Mouse (Mus musculus) embryonic facial prominence, embryonic 10.5 days (tissue): ENCODE measurements at regions not wholly inside any gene's neighbourhood (a gene's known extent, or its start where the extent isn't known, plus 50 kb on each side); places are given as distances from the start of the nearest gene placed in this dataset.

Experiments
- DNase-seq: peaks from one replicate; pipeline ENCODE4 v3.0.0-alpha.2; 2017; ENCODE audit warnings: low spot score
- H3K27ac ChIP-seq: fragments of 300-500 bp; sonication (generic); replicated peaks from 2 replicates; pipeline ENCODE4 v1.5.1; 2016; ENCODE audit warnings: mild to moderate bottlenecking
- H3K27me3 ChIP-seq: fragments of 300-500 bp; sonication (generic); replicated peaks from 2 replicates; pipeline ENCODE4 v1.6.1; 2016; ENCODE audit warnings: low read depth, mild to moderate bottlenecking; ENCODE audit not compliant: poor library complexity, severe bottlenecking
- H3K36me3 ChIP-seq: fragments of 300-500 bp; sonication (generic); replicated peaks from 2 replicates; pipeline ENCODE4 v1.6.1; 2016; ENCODE audit warnings: mild to moderate bottlenecking, moderate library complexity
- H3K4me1 ChIP-seq: fragments of 300-500 bp; sonication (generic); 2 replicates; pipeline ENCODE4 v1.6.1; 2016
- H3K4me3 ChIP-seq: fragments of 300-500 bp; sonication (generic); 2 replicates; pipeline ENCODE4 v1.5.1; 2016; ENCODE audit warnings: mild to moderate bottlenecking, moderate library complexity
- H3K9me3 ChIP-seq: fragments of 300-500 bp; sonication (generic); 2 replicates; pipeline ENCODE4 v1.6.1; 2016; ENCODE audit warnings: mild to moderate bottlenecking
- WGBS: fragments of 180-500 bp; shearing (Covaris S2); methylation state at CpG from one replicate; pipeline ENCODE4 v1.1.7; 2016; 5-methylcytosine and 5-hydroxymethylcytosine counted together

DNA sequence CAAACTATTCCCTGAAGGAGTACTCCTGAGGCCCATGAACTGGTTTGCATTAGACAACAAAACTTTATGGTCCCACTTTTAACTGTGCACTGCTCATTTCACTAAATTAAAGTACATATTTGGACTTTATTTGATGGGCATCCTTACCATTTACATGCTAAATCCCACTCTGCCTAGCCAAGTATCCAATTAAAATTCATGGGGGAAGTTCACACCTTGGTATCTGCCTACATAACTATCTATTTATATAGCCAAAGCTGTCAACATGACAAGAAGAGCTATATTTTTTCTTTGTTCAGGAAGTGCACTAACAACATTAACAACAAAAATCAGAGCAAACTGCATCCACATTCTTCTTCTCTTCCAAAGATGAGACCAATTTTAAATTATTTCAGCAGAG, 317.7 kb upstream of the Nwd2 start:
- no peaks in the 10 kb centered on the region for H3K9me3 ChIP-seq
- H3K27ac ChIP-seq = no peak overlapping the region
- H3K4me1 ChIP-seq = no peaks in the 10 kb centered on the region
- DNase-seq = no peak
- H3K4me3 ChIP-seq = no peak overlapping the region
- no peaks in the 10 kb centered on the region for H3K36me3 ChIP-seq
- H3K27me3 ChIP-seq = no peaks in the 10 kb centered on the region

GRCm38 (mm10) chr5:63351108-63351507, 297.8 kb upstream of the Nwd2 start:
- no peak for DNase-seq
- Histone ChIP-seq H3K4me3 (no peak overlapping the region), H3K4me1 (no peaks in the 10 kb centered on the region), H3K27ac (no peak overlapping the region), H3K36me3 (no peaks in the 10 kb centered on the region), H3K9me3 (no peaks in the 10 kb centered on the region), H3K27me3 (no peaks in the 10 kb centered on the region)
- WGBS = 65% methylated on average over 2 of the region's 2 CpGs

GRCm38 (mm10) chr5:63391956-63392355, 256.9 kb upstream of the Nwd2 start:
- H3K27me3 ChIP-seq = no peaks in the 10 kb centered on the region
- 91% methylated on average over 2 of the region's 2 CpGs for WGBS

GRCm38 (mm10) chr5:63397963-63398362, 250.9 kb upstream of the Nwd2 start:
- Histone ChIP-seq H3K9me3 (no peaks in the 10 kb centered on the region), H3K4me3 (no peak overlapping the region), H3K27ac (no peak overlapping the region), H3K4me1 (no peaks in the 10 kb centered on the region), H3K36me3 (no peaks in the 10 kb centered on the region), H3K27me3 (no peaks in the 10 kb centered on the region)
- DNase-seq = no peak
- 80% methylated on average over 3 of the region's 3 CpGs for WGBS

More at GRCm38 (mm10) chr5:63391956-63392355, 256.9 kb upstream of the Nwd2 start:
- H3K4me3 ChIP-seq = no peak overlapping the region
- no peak overlapping the region for H3K27ac ChIP-seq
- no peaks in the 10 kb centered on the region for H3K36me3 ChIP-seq
- no peak for DNase-seq
- no peaks in the 10 kb centered on the region for H3K4me1 ChIP-seq
- no peaks in the 10 kb centered on the region for H3K9me3 ChIP-seq

- Histone ChIP-seq H3K4me3 (no peak overlapping the region), H3K27ac (no peak overlapping the region), H3K36me3 (no peaks in the 10 kb centered on the region), H3K27me3 (no peaks in the 10 kb centered on the region), H3K9me3 (no peaks in the 10 kb centered on the region), H3K4me1 (no peaks in the 10 kb centered on the region)
- 90% methylated on average over 3 of the region's 3 CpGs for WGBS
- DNase-seq = no peak
Measured at GRCm38 (mm10) chr5:63430167-63430566, 218.7 kb upstream of the Nwd2 start.

GRCm38 (mm10) chr5:63444407-63444806, 204.5 kb upstream of the Nwd2 start:
- no peak overlapping the region for H3K4me3 ChIP-seq
- H3K36me3 ChIP-seq = no peaks in the 10 kb centered on the region
- no peak overlapping the region for H3K27ac ChIP-seq
- H3K27me3 ChIP-seq = no peaks in the 10 kb centered on the region
- H3K9me3 ChIP-seq = no peaks in the 10 kb centered on the region
- 70% methylated on average over 3 of the region's 3 CpGs for WGBS
- DNase-seq = no peak
- no peaks in the 10 kb centered on the region for H3K4me1 ChIP-seq

DNA sequence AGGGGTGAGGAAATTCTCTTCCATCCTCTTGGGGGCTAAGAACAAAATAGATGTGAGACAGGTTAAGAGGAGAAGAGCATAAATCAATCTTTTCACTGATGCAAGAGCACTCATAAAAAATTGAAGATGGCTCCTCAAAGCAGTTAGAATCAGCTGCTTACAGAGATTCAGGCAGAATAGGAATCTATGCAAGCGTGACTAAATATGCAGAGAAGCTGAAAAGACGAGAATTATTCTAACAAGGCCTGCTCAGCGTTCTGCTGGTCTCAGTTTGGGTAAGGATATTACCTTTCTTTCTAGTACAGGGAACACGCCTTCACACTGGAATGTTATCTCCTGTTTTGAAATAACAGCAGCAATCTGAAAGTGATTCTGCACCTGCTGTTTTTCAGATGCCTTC, 203.7 kb upstream of the Nwd2 start:
- WGBS = 83% methylated on average over 4 of the region's 4 CpGs
- no peaks in the 10 kb centered on the region for H3K36me3 ChIP-seq
- H3K27ac ChIP-seq = no peak overlapping the region
- H3K4me3 ChIP-seq = no peak overlapping the region
- no peaks in the 10 kb centered on the region for H3K4me1 ChIP-seq
- no peak for DNase-seq
- H3K9me3 ChIP-seq = no peaks in the 10 kb centered on the region
- H3K27me3 ChIP-seq = no peaks in the 10 kb centered on the region

GRCm38 (mm10) chr5:63468526-63469268, 180.2 kb upstream of the Nwd2 start:
- no peak for DNase-seq
- no peaks in the 10 kb centered on the region for H3K9me3 ChIP-seq
- WGBS = 81% methylated on average over 2 of the region's 2 CpGs
- H3K27me3 ChIP-seq = no peaks in the 10 kb centered on the region
- no peaks in the 10 kb centered on the region for H3K4me1 ChIP-seq
- no peak overlapping the region for H3K4me3 ChIP-seq
- H3K27ac ChIP-seq = no peak overlapping the region
- H3K36me3 ChIP-seq = no peaks in the 10 kb centered on the region

DNA sequence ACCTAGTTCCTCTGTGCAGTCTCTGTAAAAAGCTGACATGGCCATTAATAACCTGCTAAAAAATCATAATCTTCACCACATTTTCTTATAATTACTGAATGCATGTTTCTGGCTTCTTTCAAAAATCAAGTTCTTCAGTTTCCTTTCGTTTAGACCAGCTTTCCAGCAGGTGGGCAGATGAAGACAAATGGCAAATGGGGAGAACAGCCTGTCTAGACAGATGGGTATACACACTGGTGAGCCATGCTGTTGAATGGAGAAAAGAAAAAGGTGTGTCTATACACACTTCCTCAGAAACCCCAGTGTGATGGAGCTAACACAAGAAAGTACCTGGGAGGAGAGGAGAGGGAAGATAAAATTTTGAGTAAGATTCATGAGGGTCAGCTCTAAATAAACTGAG, 179.2 kb upstream of the Nwd2 start:
- Histone ChIP-seq H3K9me3 (no peaks in the 10 kb centered on the region), H3K4me3 (no peak overlapping the region), H3K27me3 (no peaks in the 10 kb centered on the region), H3K4me1 (no peaks in the 10 kb centered on the region), H3K36me3 (no peaks in the 10 kb centered on the region), H3K27ac (no peak overlapping the region)
- DNase-seq = no peak
- 67% methylated on average over 1 of the region's 1 CpGs for WGBS

DNA sequence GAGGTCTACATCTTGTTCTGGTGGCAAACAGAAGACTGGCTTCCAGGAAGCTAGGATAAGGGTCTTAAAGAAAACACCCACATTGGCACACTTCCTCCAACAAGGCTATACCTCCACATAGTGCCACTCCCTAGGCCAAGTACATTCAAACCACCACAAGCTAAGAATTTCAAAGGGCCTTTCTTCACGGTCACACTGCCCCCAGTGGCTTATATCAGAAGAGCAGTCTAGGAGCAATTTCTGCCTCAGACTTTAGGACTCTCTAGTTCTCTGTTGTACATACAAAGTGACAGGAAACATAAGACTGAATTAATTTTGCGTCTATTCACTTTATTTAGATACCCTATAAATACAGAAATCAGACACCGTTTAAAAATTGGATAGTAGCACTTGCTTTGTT, 175.7 kb upstream of the Nwd2 start:
- Histone ChIP-seq H3K36me3 (no peaks in the 10 kb centered on the region), H3K4me3 (no peak overlapping the region), H3K27me3 (no peaks in the 10 kb centered on the region), H3K9me3 (no peaks in the 10 kb centered on the region), H3K4me1 (no peaks in the 10 kb centered on the region), H3K27ac (no peak overlapping the region)
- no peak for DNase-seq
- 82% methylated on average over 3 of the region's 3 CpGs for WGBS

GRCm38 (mm10) chr5:63476240-63476973, 172.5 kb upstream of the Nwd2 start:
- H3K27ac ChIP-seq = no peak overlapping the region
- H3K4me3 ChIP-seq = no peak overlapping the region
- H3K9me3 ChIP-seq = no peaks in the 10 kb centered on the region
- no peaks in the 10 kb centered on the region for H3K36me3 ChIP-seq
- DNase-seq = no peak
- H3K4me1 ChIP-seq = no peaks in the 10 kb centered on the region
- 86% methylated on average over 2 of the region's 2 CpGs for WGBS
- no peaks in the 10 kb centered on the region for H3K27me3 ChIP-seq

DNA sequence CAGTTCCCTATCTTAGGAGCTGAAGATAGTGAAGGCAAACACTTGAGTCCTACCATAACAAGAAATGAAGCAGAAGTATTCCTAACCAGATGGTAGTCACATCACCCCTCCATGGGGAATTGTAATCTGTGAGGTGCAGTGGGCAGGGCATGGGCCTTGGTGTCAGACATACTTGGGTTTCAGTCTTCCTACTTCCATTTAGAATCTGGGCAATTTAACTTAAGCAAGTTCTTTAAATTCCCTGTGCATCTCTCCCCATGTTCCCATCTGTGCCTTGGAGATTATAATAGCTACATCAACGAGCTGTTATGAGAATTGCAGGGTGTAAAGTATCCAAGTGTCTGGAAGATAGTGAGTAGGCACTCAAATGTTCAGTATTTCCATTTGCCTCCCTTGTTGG, 149.9 kb upstream of the Nwd2 start:
- no peak for DNase-seq
- Histone ChIP-seq H3K9me3 (no peaks in the 10 kb centered on the region), H3K27me3 (no peaks in the 10 kb centered on the region), H3K36me3 (no peaks in the 10 kb centered on the region), H3K4me1 (no peaks in the 10 kb centered on the region), H3K4me3 (no peak overlapping the region), H3K27ac (no peak overlapping the region)
- WGBS = 62% methylated on average over 1 of the region's 1 CpGs
